Mouse (Mus musculus) adrenal gland, adult 2 months (tissue): Measurements from ENCODE around the gene Fam76a. TPM values are rescaled to one million over a fixed set of nuclear protein-coding genes. Genes with fewer than 3 reads are reported as not detected.
A peak's percentile ranks its signal among the peaks of the same experiment; 100 is the strongest.
"Not testable (repeated sequence)": the region's sequence is repeated elsewhere in the genome, so short reads cannot be mapped to it uniquely, and the experiment has no call there.

Experiments used
- DNase-seq: peaks from one replicate; pipeline ENCODE4 v3.0.0; 2021
- polyA plus RNA-seq: library from polyadenylated mRNA; depleted of rRNA; stranded (reverse); fragments of >200 nt; gene quantifications from 2 replicates; pipeline ENCODE4 v1.2.3, GENCODE M21; 2012
- total RNA-seq, 2 experiments: library from RNA; stranded (reverse); gene quantifications; 2 replicates each; pipeline ENCODE4 v1.2.3; 2021

The Fam76a gene
- total and polyA plus RNA-seq, 3 experiments, result 13.2 to 35.4 (median 27.7) TPM

GRCm38 (mm10) chr4:132945261-132946046 is 23.1 kb upstream of the Fam76a start:
- DNase-seq, result peak; percentile 94

- DNase-seq, result peak; percentile 75
These were observed 22.4 kb upstream of the Fam76a start for GRCm38 (mm10) chr4:132944776-132945175.

- peak; percentile 86 for DNase-seq
These were observed 21.7 kb upstream of the Fam76a start for GRCm38 (mm10) chr4:132944106-132944505.

GRCm38 (mm10) chr4:132943088-132943487 is 20.7 kb upstream of the Fam76a start:
- peak; percentile 85 for DNase-seq

GRCm38 (mm10) chr4:132941012-132941729 is 18.8 kb upstream of the Fam76a start:
- peak; percentile 29 for DNase-seq

- peak; percentile 73 for DNase-seq
These were observed 17.2 kb upstream of the Fam76a start for GRCm38 (mm10) chr4:132939421-132940127.

- DNase-seq, result peak; percentile 49
These were observed 16.0 kb upstream of the Fam76a start for GRCm38 (mm10) chr4:132938181-132938941.

GRCm38 (mm10) chr4:132934639-132935038 is 12.3 kb upstream of the Fam76a start:
- no peak for DNase-seq

GRCm38 (mm10) chr4:132932752-132933404 is 10.5 kb upstream of the Fam76a start:
- no peak for DNase-seq

GRCm38 (mm10) chr4:132930784-132931183 is 8.4 kb upstream of the Fam76a start:
- DNase-seq, result peak; percentile 39

GRCm38 (mm10) chr4:132926520-132926919 is 4.2 kb upstream of the Fam76a start:
- not testable (repeated sequence) for DNase-seq

GRCm38 (mm10) chr4:132922061-132922530 is 262 bp downstream of the Fam76a start:
- DNase-seq, result no peak

- no peak for DNase-seq
These were observed 870 bp downstream of the Fam76a start for GRCm38 (mm10) chr4:132921488-132921887.

GRCm38 (mm10) chr4:132920171-132920570 is 2.2 kb downstream of the Fam76a start:
- DNase-seq, result no peak

GRCm38 (mm10) chr4:132918493-132918892 is 3.9 kb downstream of the Fam76a start:
- not testable (repeated sequence) for DNase-seq

- DNase-seq, result no peak
These were observed 10.2 kb downstream of the Fam76a start for GRCm38 (mm10) chr4:132912156-132912555.

- peak; percentile 69 for DNase-seq
These were observed 16.5 kb downstream of the Fam76a start for GRCm38 (mm10) chr4:132905843-132906360.

GRCm38 (mm10) chr4:132904765-132905309 is 17.5 kb downstream of the Fam76a start:
- peak; percentile 16 for DNase-seq

- DNase-seq, result no peak
These were observed 18.3 kb downstream of the Fam76a start for GRCm38 (mm10) chr4:132904071-132904470.

- DNase-seq, result peak; percentile 34
These were observed 24.2 kb downstream of the Fam76a start for GRCm38 (mm10) chr4:132898197-132898596.

GRCm38 (mm10) chr4:132894402-132894801 is 28.0 kb downstream of the Fam76a start:
- no peak for DNase-seq
